Mouse (Mus musculus) intestine, embryonic 16.5 days (tissue): Measurements from ENCODE around the gene Hist1h2af. TPM values are rescaled to one million over a fixed set of nuclear protein-coding genes. Genes with fewer than 3 reads are reported as not detected.

Experiments used
- ATAC-seq: fragments of 200-750 bp; cut with Nextera tagmentation; 2 replicates; pipeline ENCODE4 v1.8.0; 2017; ENCODE audit warnings: moderate TSS enrichment, moderate library complexity
- H3K27ac ChIP-seq: fragments of 300-500 bp; sonication (generic); 2 replicates; pipeline ENCODE4 v1.5.1; 2014; ENCODE audit warnings: mild to moderate bottlenecking, low read length
- H3K27me3 ChIP-seq: fragments of 300-500 bp; sonication (generic); replicated peaks from 2 replicates; pipeline ENCODE4 v1.6.1; 2014; ENCODE audit warnings: low read length, control low read depth, mixed read lengths; ENCODE audit not compliant: control insufficient read depth, insufficient read depth
- H3K36me3 ChIP-seq: fragments of 300-500 bp; sonication (generic); 2 replicates; pipeline ENCODE4 v1.6.1; 2014; ENCODE audit warnings: low read length, control low read depth; ENCODE audit not compliant: control insufficient read depth, insufficient read depth
- H3K4me1 ChIP-seq: fragments of 300-500 bp; sonication (generic); 2 replicates; pipeline ENCODE4 v1.6.1; 2014; ENCODE audit warnings: low read length, control low read depth, mixed read lengths; ENCODE audit not compliant: control insufficient read depth, insufficient read depth
- H3K4me2 ChIP-seq: fragments of 300-500 bp; sonication (generic); 2 replicates; pipeline ENCODE4 v1.6.1; 2014; ENCODE audit warnings: low read depth, low read length, control low read depth
- H3K4me3 ChIP-seq: fragments of 300-500 bp; sonication (generic); 2 replicates; pipeline ENCODE4 v1.5.1; 2014; ENCODE audit warnings: mild to moderate bottlenecking, low read length
- H3K9ac ChIP-seq: fragments of 300-500 bp; sonication (generic); 2 replicates; pipeline ENCODE4 v1.6.1; 2014; ENCODE audit warnings: low read depth, low read length
- H3K9me3 ChIP-seq: fragments of 300-500 bp; sonication (generic); 2 replicates; pipeline ENCODE4 v1.6.1; 2016; ENCODE audit warnings: low read length, control low read depth; ENCODE audit not compliant: control insufficient read depth
- WGBS: fragments of 180-500 bp; shearing (Covaris S2); extraction: QIAGEN DNeasy Blood & Tissue Kit; methylation state at CpG from one replicate; pipeline ENCODE4 v1.1.7; 2014; 5-methylcytosine and 5-hydroxymethylcytosine counted together
- microRNA-seq: library from miRNA; unstranded; fragments of <30 nt; microRNA quantifications from one replicate; pipeline ENCODE4, GENCODE M21; 2016
- polyA plus RNA-seq: library from polyadenylated mRNA; unstranded; fragments of >200 nt; fragmentation: Nextera tagmentation; extraction: Ambion mirVana; gene quantifications from 2 replicates; pipeline ENCODE4 v1.2.1, GENCODE M21; 2015

The Hist1h2af gene
- polyA plus RNA-seq, 1 experiment from 2014 or later = 3.6 TPM

DNA sequence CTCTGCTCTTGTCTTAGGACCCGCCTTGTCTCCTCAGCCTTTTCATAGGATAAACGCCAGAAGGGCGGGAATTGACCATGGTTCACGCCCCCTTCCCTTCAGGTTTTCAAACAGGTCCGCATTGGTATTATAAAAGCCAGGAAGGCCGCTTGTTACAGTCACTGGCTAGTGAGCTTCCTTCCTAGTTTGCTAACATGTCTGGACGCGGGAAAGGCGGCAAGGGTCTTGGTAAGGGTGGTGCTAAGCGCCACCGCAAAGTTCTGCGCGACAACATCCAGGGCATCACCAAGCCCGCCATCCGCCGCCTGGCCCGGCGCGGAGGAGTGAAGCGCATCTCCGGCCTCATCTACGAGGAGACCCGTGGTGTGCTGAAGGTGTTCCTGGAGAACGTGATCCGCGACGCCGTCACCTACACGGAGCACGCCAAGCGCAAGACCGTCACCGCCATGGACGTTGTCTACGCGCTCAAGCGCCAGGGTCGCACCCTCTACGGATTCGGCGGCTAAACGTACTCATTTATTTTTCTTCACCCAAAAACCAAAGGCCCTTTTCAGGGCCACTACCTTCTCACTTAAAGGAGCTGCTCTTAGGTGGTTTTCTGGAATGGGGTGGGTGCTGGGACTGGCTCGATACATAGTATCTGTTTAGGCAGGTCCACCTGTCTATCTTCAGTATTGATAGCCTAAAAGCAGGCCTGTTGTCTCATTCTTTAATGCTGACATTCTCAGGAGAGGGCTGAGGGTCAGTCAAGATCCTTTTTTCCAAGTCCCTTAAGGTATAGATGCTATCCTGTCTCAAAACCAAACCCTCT, 47.9 kb downstream of the Hist1h2af start, which contains the start of gene Hist1h4d:
Hist1h4d (plus strand) TSS at position 191 of the 811 bp plus-strand sequence.
- Histone ChIP-seq H3K4me3 (peak within 1 kb of the TSS; percentile 59), H3K27ac (peak within 1 kb of the TSS; percentile 79), H3K4me2 (peak within 1 kb of the TSS; percentile 89), H3K9me3 (no peaks in the 10 kb centered on the region), H3K9ac (peak within 1 kb of the TSS; percentile 72), H3K36me3 (no peaks in the 10 kb centered on the region), H3K27me3 (no peaks in the 10 kb centered on the region), H3K4me1 (peaks cover 21% of the 10 kb centered on the region)
- WGBS = under 1% methylated on average over 43 of the region's 43 CpGs
- ATAC-seq = peak; percentile 87

DNA sequence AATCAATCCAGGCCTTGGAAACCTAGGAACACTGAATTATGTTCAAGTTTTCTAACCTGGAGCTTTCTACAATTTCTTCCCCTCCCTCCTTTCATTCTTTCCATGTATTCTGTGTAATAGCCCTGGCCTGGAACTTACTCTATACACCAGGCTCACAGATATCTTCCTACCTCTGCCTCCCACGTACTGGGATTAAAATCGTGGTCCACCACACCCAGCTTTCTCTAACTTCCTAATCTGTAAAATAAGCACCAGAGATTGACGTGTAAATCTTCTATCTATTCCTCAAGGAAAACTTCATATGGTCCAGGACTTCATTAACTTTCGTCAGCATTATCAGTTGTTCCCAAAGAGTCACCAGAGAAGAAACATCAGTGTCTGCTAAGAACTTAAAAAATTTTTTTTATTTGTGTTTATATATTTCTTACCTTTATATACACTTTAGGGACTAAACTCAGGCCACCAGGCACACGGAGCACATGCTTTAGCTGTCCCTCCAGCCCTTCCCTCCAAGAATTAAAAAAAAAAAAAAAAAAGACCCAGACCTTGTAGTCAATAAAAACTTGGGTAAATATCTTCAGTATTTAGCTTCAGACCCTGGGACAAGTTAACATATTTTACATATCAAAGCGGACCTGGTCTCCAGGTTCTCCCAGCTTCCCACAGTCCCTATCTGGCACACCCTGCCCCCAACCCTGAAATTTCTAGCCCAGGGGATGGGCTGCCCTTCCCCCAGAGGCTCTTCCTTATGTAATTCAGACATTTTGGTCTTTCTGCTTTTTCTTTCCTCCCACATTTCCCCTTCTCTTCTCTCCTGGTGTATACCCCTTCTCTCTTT, 48.7 kb downstream of the Hist1h2af start:
- Histone ChIP-seq H3K27me3 (no peaks in the 10 kb centered on the region), H3K4me1 (peaks cover 18% of the 10 kb centered on the region), H3K27ac (peak overlapping the region; percentile 79), H3K9ac (peak overlapping the region; percentile 72), H3K36me3 (no peaks in the 10 kb centered on the region), H3K4me2 (peak overlapping the region; percentile 89), H3K9me3 (no peaks in the 10 kb centered on the region), H3K4me3 (peak overlapping the region; percentile 59)
- ATAC-seq = no peak
- WGBS = 12% methylated on average over 6 of the region's 6 CpGs

DNA sequence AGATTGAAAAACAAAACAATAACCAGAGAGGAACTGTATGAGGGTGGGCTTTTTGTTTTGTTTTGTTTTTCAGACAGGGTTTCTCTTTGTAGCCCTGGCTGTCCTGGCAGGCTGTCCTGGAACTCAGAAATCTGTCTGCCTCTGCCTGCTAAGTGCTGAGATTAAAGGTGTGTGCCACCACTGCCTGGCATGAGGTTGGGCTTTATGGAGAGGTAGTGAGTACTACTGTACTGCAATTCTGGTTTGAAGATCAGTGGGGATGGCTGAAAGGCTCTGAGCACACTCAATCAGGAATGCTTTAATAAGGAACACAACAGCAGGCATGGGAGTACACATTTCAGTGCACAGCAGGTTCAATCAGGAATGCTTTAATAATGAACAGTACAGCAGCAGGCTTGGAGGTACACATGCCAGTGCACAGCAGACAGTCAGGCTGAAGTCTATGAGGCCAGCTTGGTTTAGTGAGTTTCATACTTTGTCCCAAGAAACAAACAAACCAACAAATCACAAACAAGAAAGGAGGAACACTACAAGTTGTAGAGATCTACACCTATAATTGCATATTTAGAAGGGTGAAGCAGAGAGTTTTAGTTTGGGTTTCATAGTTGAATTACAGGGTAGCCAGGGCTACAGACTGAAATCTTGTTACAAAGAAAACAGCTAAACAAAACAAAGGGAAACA, 49.8 kb downstream of the Hist1h2af start:
- H3K9ac ChIP-seq = no peak overlapping the region
- H3K4me2 ChIP-seq = no peak overlapping the region
- H3K4me1 ChIP-seq = peaks cover 18% of the 10 kb centered on the region

More for the DNA sequence above, 49.8 kb downstream of the Hist1h2af start:
- Histone ChIP-seq H3K27me3 (no peaks in the 10 kb centered on the region), H3K36me3 (no peaks in the 10 kb centered on the region), H3K9me3 (no peaks in the 10 kb centered on the region), H3K4me3 (no peak overlapping the region), H3K27ac (peak overlapping the region; percentile 49)
- no peak for ATAC-seq

Small RNA genes within 50 kb of the gene (microRNA-seq; reads per million reads assigned to microRNA genes)
- gene Gm44297 = not detected
- not detected for gene Gm44359
- not detected for gene Gm44394
- not detected for gene n-TStga1

Other genes with a start within 250 kb of the Hist1h2af start
- gene Zfp322a, start 164.7 kb upstream of the Hist1h2af start, polyA plus RNA-seq = 30.1 and 31.7 TPM in 2 replicates
- gene Abt1, start 110.0 kb upstream of the Hist1h2af start, polyA plus RNA-seq = 10.2 and 11.2 TPM in 2 replicates
- 0.07 and 0.11 TPM in 2 replicates for gene Btn1a1, start 68.0 kb upstream of the Hist1h2af start, polyA plus RNA-seq
- 0.12 TPM in 2 replicates for gene Btn2a2, start 45.0 kb upstream of the Hist1h2af start, polyA plus RNA-seq
- gene Hist1h4h, start 2.9 kb upstream of the Hist1h2af start, polyA plus RNA-seq = 3.5 and 3.7 TPM in 2 replicates
- 2.6 and 3.7 TPM in 2 replicates for gene Hist1h3g, start 1.5 kb downstream of the Hist1h2af start, polyA plus RNA-seq
- gene Hist1h2bh, start 9.5 kb downstream of the Hist1h2af start, polyA plus RNA-seq = 0.65 and 0.94 TPM in 2 replicates
- 0.44 and 0.60 TPM in 2 replicates for gene Hist1h3f, start 10.1 kb downstream of the Hist1h2af start, polyA plus RNA-seq
- gene Hist1h4f, start 17.7 kb downstream of the Hist1h2af start, polyA plus RNA-seq = 0.68 and 0.98 TPM in 2 replicates
- 0.28 and 0.42 TPM in 2 replicates for gene Hist1h1d, start 19.4 kb downstream of the Hist1h2af start, polyA plus RNA-seq
- gene Hist1h3e, start 28.5 kb downstream of the Hist1h2af start, polyA plus RNA-seq = 2.7 and 4.1 TPM in 2 replicates
- gene Hist1h2ae, start 37.3 kb downstream of the Hist1h2af start, polyA plus RNA-seq = 39.1 and 46.5 TPM in 2 replicates
- gene Hist1h2bg, start 37.5 kb downstream of the Hist1h2af start, polyA plus RNA-seq = 8.7 and 8.8 TPM in 2 replicates
- gene Hist1h2bf, start 40.3 kb downstream of the Hist1h2af start, polyA plus RNA-seq = 0.62 and 2.1 TPM in 2 replicates
- gene Hist1h2ad, start 40.5 kb downstream of the Hist1h2af start, polyA plus RNA-seq = 0.65 and 2.7 TPM in 2 replicates
- 3.8 and 4.8 TPM in 2 replicates for gene Hist1h3d, start 41.9 kb downstream of the Hist1h2af start, polyA plus RNA-seq
- 61.7 and 73.9 TPM in 2 replicates for gene Hist1h4d, start 47.7 kb downstream of the Hist1h2af start, polyA plus RNA-seq
- gene Hist1h2be, start 87.2 kb downstream of the Hist1h2af start, polyA plus RNA-seq = 1.4 and 2.3 TPM in 2 replicates
- 10.4 and 13.7 TPM in 2 replicates for gene Hist1h1e, start 88.7 kb downstream of the Hist1h2af start, polyA plus RNA-seq
- gene Hist1h2ac, start 150.0 kb downstream of the Hist1h2af start, polyA plus RNA-seq = 0.94 and 1.0 TPM in 2 replicates
- 101 and 110 TPM in 2 replicates for gene Hist1h2bc, start 150.3 kb downstream of the Hist1h2af start, polyA plus RNA-seq
- 0.15 and 0.20 TPM in 2 replicates for gene Hist1h1t, start 161.9 kb downstream of the Hist1h2af start, polyA plus RNA-seq
- 2.9 and 3.1 TPM in 2 replicates for gene Hist1h4c, start 164.5 kb downstream of the Hist1h2af start, polyA plus RNA-seq
- gene Hfe, start 176.9 kb downstream of the Hist1h2af start, polyA plus RNA-seq = 8.5 and 9.7 TPM in 2 replicates
- 33.6 and 35.3 TPM in 2 replicates for gene Hist1h1c, start 204.9 kb downstream of the Hist1h2af start, polyA plus RNA-seq
- 3.2 and 4.9 TPM in 2 replicates for gene Hist1h3c, start 211.7 kb downstream of the Hist1h2af start, polyA plus RNA-seq
- gene Hist1h2bb, start 212.8 kb downstream of the Hist1h2af start, polyA plus RNA-seq = 1.7 and 2.0 TPM in 2 replicates
- gene Hist1h2ab, start 217.2 kb downstream of the Hist1h2af start, polyA plus RNA-seq = 16.9 and 20.0 TPM in 2 replicates
- gene Hist1h3b, start 218.4 kb downstream of the Hist1h2af start, polyA plus RNA-seq = 4.7 and 7.4 TPM in 2 replicates
- gene Hist1h4b, start 223.1 kb downstream of the Hist1h2af start, polyA plus RNA-seq = 1.4 and 2.1 TPM in 2 replicates
- gene Hist1h4a, start 227.3 kb downstream of the Hist1h2af start, polyA plus RNA-seq = 0.60 TPM in 1 of 2 replicates, not detected in the other
- gene Hist1h3a, start 228.5 kb downstream of the Hist1h2af start, polyA plus RNA-seq = 3.1 and 4.2 TPM in 2 replicates
- gene Hist1h1a, start 229.8 kb downstream of the Hist1h2af start, polyA plus RNA-seq = 0.38 and 0.99 TPM in 2 replicates
- 0.11 and 0.12 TPM in 2 replicates for gene Trim38, start 236.0 kb downstream of the Hist1h2af start, polyA plus RNA-seq